14 mouse cellular contexts compared by ENCODE assay signal in the genomic region with DNA sequence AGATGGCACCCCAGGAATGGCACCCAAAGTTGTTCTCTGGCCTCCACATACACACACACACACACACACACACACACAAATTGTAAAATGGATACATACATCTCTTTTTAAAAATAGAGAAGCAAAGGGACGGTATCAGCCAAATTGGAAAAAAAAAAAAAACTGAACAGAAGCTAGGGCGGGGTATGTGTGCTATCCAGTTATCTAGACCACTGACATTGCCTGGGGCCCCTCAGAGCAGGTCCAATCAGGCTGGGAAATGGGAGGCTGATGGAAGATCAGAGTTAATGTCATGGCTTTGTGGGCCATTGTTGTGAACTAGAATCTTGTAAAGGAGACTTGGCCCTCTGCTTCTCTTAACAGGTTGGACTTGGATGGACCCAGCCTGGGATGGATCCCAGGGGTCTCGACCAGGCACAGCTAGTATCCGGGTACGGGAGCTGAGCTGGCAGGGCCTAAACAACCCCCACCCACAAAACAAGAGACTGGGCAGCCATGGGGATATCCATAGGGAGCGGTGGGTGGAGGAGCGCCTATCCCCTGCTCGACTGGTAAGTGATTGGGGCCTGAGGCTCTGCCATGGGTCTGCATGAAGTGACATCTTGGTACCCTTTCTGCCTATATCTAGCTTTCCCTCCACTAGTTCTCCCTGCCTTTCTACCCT. TPM values are rescaled to one million over a fixed set of nuclear protein-coding genes. Genes with fewer than 3 reads are reported as not detected.
"Had no signal": no experiment of that assay in that cellular context is flagged by ENCODE, and none has a peak within 500 bp of the region (broad histone marks: within the 10 kb centered on the region; RNA-seq: fewer than 3 reads in every experiment).

No protein-coding gene starts in this region.

- H3K27ac ChIP-seq: limb, embryonic 12.5 days; lung, embryonic 15.5 days; macrophage; midbrain, embryonic 12.5 days; neural tube, embryonic 15.5 days had no signal

- DNase-seq: kidney, adult 8-10 months; kidney, postnatal 25 days; layer of hippocampus, postnatal 36 days; lung, postnatal 14 days; thymus, postnatal 4 days had no signal

- H3K4me2 ChIP-seq: limb, embryonic 12.5 days; lung, embryonic 15.5 days; midbrain, embryonic 12.5 days; neural tube, embryonic 15.5 days had no signal

- H3K4me3 ChIP-seq: limb, embryonic 12.5 days; lung, embryonic 15.5 days; megakaryocyte, embryonic 14.5 days; midbrain, embryonic 12.5 days; neural tube, embryonic 15.5 days had no signal

- H3K9ac ChIP-seq: limb, embryonic 12.5 days; lung, embryonic 15.5 days; midbrain, embryonic 12.5 days; neural tube, embryonic 15.5 days had no signal

- H3K9me3 ChIP-seq: limb, embryonic 12.5 days; lung, embryonic 15.5 days; megakaryocyte, embryonic 14.5 days; midbrain, embryonic 12.5 days; neural tube, embryonic 15.5 days had no signal

- ATAC-seq: intestine, postnatal 0 days had no signal

- H3K27me3 ChIP-seq: limb, embryonic 12.5 days; megakaryocyte, embryonic 14.5 days; midbrain, embryonic 12.5 days; neural tube, embryonic 15.5 days had no signal

RNA-seq across cellular contexts. Expression of a gene that starts 17.1 kb away (rescaled TPM):
- total RNA-seq: layer of hippocampus, postnatal 36 days; left cerebral cortex, postnatal 36 days; midbrain, postnatal 0 days had no signal
- polyA plus RNA-seq: macrophage had no signal
